Mouse (Mus musculus) forebrain, embryonic 16.5 days (tissue): ENCODE results near the gene Stra6. TPM values are rescaled to one million over a fixed set of nuclear protein-coding genes. Genes with fewer than 3 reads are reported as not detected.

Source experiments
- ATAC-seq: fragments of 200-750 bp; cut with Nextera tagmentation; 2 replicates; pipeline ENCODE4 v1.8.0; 2017; ENCODE audit warnings: mild to moderate bottlenecking, moderate library complexity
- H3K27ac ChIP-seq: fragments of 300-500 bp; sonication (generic); 2 replicates; pipeline ENCODE4 v1.5.1; 2014; ENCODE audit warnings: low read length, control low read depth
- H3K27me3 ChIP-seq: fragments of 300-500 bp; sonication (generic); replicated peaks from 2 replicates; pipeline ENCODE4 v1.6.1; 2014; ENCODE audit warnings: low read length; ENCODE audit not compliant: control insufficient read depth, insufficient read depth
- H3K36me3 ChIP-seq: fragments of 300-500 bp; sonication (generic); 2 replicates; pipeline ENCODE4 v1.6.1; 2014; ENCODE audit not compliant: control insufficient read depth, insufficient read depth
- H3K4me1 ChIP-seq: fragments of 300-500 bp; sonication (generic); replicated peaks from 2 replicates; pipeline ENCODE4 v1.6.1; 2014; ENCODE audit warnings: low read length; ENCODE audit not compliant: control insufficient read depth, insufficient read depth
- H3K4me2 ChIP-seq: fragments of 300-500 bp; sonication (generic); 2 replicates; pipeline ENCODE4 v1.6.1; 2014; ENCODE audit warnings: mild to moderate bottlenecking, low read length, control low read depth
- H3K4me3 ChIP-seq: fragments of 300-500 bp; sonication (generic); replicated peaks from 2 replicates; pipeline ENCODE4 v1.5.1; 2014; ENCODE audit warnings: mild to moderate bottlenecking, low read length, control low read depth
- H3K9ac ChIP-seq: fragments of 300-500 bp; sonication (generic); replicated peaks from 2 replicates; pipeline ENCODE4 v1.6.1; 2014; ENCODE audit warnings: low read depth, low read length, control low read depth
- H3K9me3 ChIP-seq: fragments of 300-500 bp; sonication (generic); 2 replicates; pipeline ENCODE4 v1.6.1; 2016; ENCODE audit warnings: low read length; ENCODE audit not compliant: control insufficient read depth
- WGBS: fragments of 180-500 bp; shearing (Covaris S2); extraction: QIAGEN DNeasy Blood & Tissue Kit; methylation state at CpG from one replicate; pipeline ENCODE4 v1.1.7; 2014; 5-methylcytosine and 5-hydroxymethylcytosine counted together
- polyA plus RNA-seq: library from polyadenylated mRNA; unstranded; fragments of >200 nt; fragmentation: Nextera tagmentation; extraction: Ambion mirVana; gene quantifications from 2 replicates; pipeline ENCODE4 v1.2.1, GENCODE M21; 2015

Gene Stra6
- polyA plus RNA-seq, 1 experiment from 2014 or later, result 11.7 TPM

GRCm38 (mm10) chr9:58162173-58162572 is 98.6 kb downstream of the Stra6 start:
- no peak for ATAC-seq
- H3K27ac ChIP-seq, result no peak overlapping the region
- H3K36me3 ChIP-seq, result no peaks in the 10 kb centered on the region
- H3K4me3 ChIP-seq, result no peak overlapping the region
- WGBS, result 97% methylated on average over 3 of the region's 3 CpGs
- no peaks in the 10 kb centered on the region for H3K27me3 ChIP-seq
- no peak overlapping the region for H3K9ac ChIP-seq
- H3K4me1 ChIP-seq, result peaks cover 13% of the 10 kb centered on the region
- H3K4me2 ChIP-seq, result no peak overlapping the region
- H3K9me3 ChIP-seq, result no peaks in the 10 kb centered on the region

- no peaks in the 10 kb centered on the region for H3K36me3 ChIP-seq
- no peaks in the 10 kb centered on the region for H3K27me3 ChIP-seq
- H3K9me3 ChIP-seq, result no peaks in the 10 kb centered on the region
- peaks cover 13% of the 10 kb centered on the region for H3K4me1 ChIP-seq
- ATAC-seq, result no peak
- no peak overlapping the region for H3K9ac ChIP-seq
- WGBS, result 82% methylated on average over 5 of the region's 5 CpGs
- no peak overlapping the region for H3K4me2 ChIP-seq
- no peak overlapping the region for H3K27ac ChIP-seq
- no peak overlapping the region for H3K4me3 ChIP-seq
Measured at GRCm38 (mm10) chr9:58163146-58163545, 99.6 kb downstream of the Stra6 start.

GRCm38 (mm10) chr9:58165779-58166178 is 102.2 kb downstream of the Stra6 start:
- H3K4me2 ChIP-seq, result no peak overlapping the region
- ATAC-seq, result no peak
- 66% methylated on average over 1 of the region's 1 CpGs for WGBS

GRCm38 (mm10) chr9:58168880-58169279 is 105.3 kb downstream of the Stra6 start:
- Histone ChIP-seq H3K4me3 (no peak overlapping the region), H3K9ac (no peak overlapping the region), H3K9me3 (no peaks in the 10 kb centered on the region), H3K4me1 (peaks cover 10% of the 10 kb centered on the region), H3K4me2 (no peak overlapping the region), H3K27ac (peak overlapping the region; percentile 24; the same call in 1 of the 2 replicates), H3K36me3 (no peaks in the 10 kb centered on the region), H3K27me3 (no peaks in the 10 kb centered on the region)
- WGBS, result 65% methylated on average over 3 of the region's 3 CpGs
- ATAC-seq, result no peak

More at GRCm38 (mm10) chr9:58165779-58166178, 102.2 kb downstream of the Stra6 start:
- Histone ChIP-seq H3K9me3 (no peaks in the 10 kb centered on the region), H3K4me3 (no peak overlapping the region), H3K27me3 (no peaks in the 10 kb centered on the region), H3K27ac (no peak overlapping the region), H3K9ac (no peak overlapping the region), H3K36me3 (no peaks in the 10 kb centered on the region), H3K4me1 (peaks cover 10% of the 10 kb centered on the region)

GRCm38 (mm10) chr9:58169426-58169825 is 105.8 kb downstream of the Stra6 start:
- no peaks in the 10 kb centered on the region for H3K9me3 ChIP-seq
- WGBS, result 56% methylated on average over 6 of the region's 6 CpGs
- H3K27ac ChIP-seq, result peak overlapping the region; percentile 37; the same call in 1 of the 2 replicates
- no peaks in the 10 kb centered on the region for H3K36me3 ChIP-seq
- peaks cover 10% of the 10 kb centered on the region for H3K4me1 ChIP-seq
- no peak for ATAC-seq
- H3K27me3 ChIP-seq, result no peaks in the 10 kb centered on the region
- H3K4me2 ChIP-seq, result no peak overlapping the region
- no peak overlapping the region for H3K4me3 ChIP-seq
- no peak overlapping the region for H3K9ac ChIP-seq

- peaks cover 25% of the 10 kb centered on the region for H3K4me1 ChIP-seq
- WGBS, result 81% methylated on average over 2 of the region's 2 CpGs
- no peaks in the 10 kb centered on the region for H3K9me3 ChIP-seq
- H3K36me3 ChIP-seq, result no peaks in the 10 kb centered on the region
- no peak overlapping the region for H3K9ac ChIP-seq
- H3K27me3 ChIP-seq, result no peaks in the 10 kb centered on the region
- H3K27ac ChIP-seq, result no peak overlapping the region
- H3K4me2 ChIP-seq, result no peak overlapping the region
- no peak overlapping the region for H3K4me3 ChIP-seq
- ATAC-seq, result no peak
Measured at GRCm38 (mm10) chr9:58172863-58173262, 109.3 kb downstream of the Stra6 start.

- 23% methylated on average over 5 of the region's 5 CpGs for WGBS
- Histone ChIP-seq H3K27ac (no peak overlapping the region), H3K36me3 (no peaks in the 10 kb centered on the region), H3K4me3 (no peak overlapping the region), H3K9me3 (no peaks in the 10 kb centered on the region), H3K4me1 (peaks cover 16% of the 10 kb centered on the region), H3K27me3 (no peaks in the 10 kb centered on the region), H3K4me2 (no peak overlapping the region), H3K9ac (no peak overlapping the region)
- peak; percentile 26; the same call in 1 of the 2 replicates for ATAC-seq
Measured at GRCm38 (mm10) chr9:58174818-58175251, 111.2 kb downstream of the Stra6 start.

- H3K9ac ChIP-seq, result no peak overlapping the region
- H3K4me1 ChIP-seq, result peaks cover 19% of the 10 kb centered on the region
- peak; percentile 59; the same call in 1 of the 2 replicates for ATAC-seq
- no peaks in the 10 kb centered on the region for H3K27me3 ChIP-seq
- WGBS, result 37% methylated on average over 5 of the region's 5 CpGs
- H3K4me2 ChIP-seq, result no peak overlapping the region
- no peaks in the 10 kb centered on the region for H3K36me3 ChIP-seq
- peak overlapping the region; percentile 81 for H3K27ac ChIP-seq
- H3K9me3 ChIP-seq, result no peaks in the 10 kb centered on the region
- H3K4me3 ChIP-seq, result no peak overlapping the region
Measured at GRCm38 (mm10) chr9:58175745-58176487, 112.3 kb downstream of the Stra6 start.

- H3K27me3 ChIP-seq, result no peaks in the 10 kb centered on the region
- peaks cover 19% of the 10 kb centered on the region for H3K4me1 ChIP-seq
- 60% methylated on average over 4 of the region's 4 CpGs for WGBS
- H3K36me3 ChIP-seq, result no peaks in the 10 kb centered on the region
- H3K4me2 ChIP-seq, result no peak overlapping the region
- no peak for ATAC-seq
- H3K9me3 ChIP-seq, result no peaks in the 10 kb centered on the region
- H3K4me3 ChIP-seq, result no peak overlapping the region
- no peak overlapping the region for H3K9ac ChIP-seq
- H3K27ac ChIP-seq, result peak overlapping the region; percentile 62
Measured at GRCm38 (mm10) chr9:58177165-58177564, 113.6 kb downstream of the Stra6 start.
